Mouse (Mus musculus) forebrain, postnatal 0 days (tissue): Measurements from ENCODE around the gene Mapk12. TPM values are rescaled to one million over a fixed set of nuclear protein-coding genes. Genes with fewer than 3 reads are reported as not detected.
A peak's percentile ranks its signal among the peaks of the same experiment; 100 is the strongest.

Experiments used
- ATAC-seq: fragments of 200-750 bp; cut with Nextera tagmentation; 2 replicates; pipeline ENCODE4 v1.8.0; 2017; ENCODE audit warnings: mild to moderate bottlenecking, moderate library complexity
- DNase-seq: peaks from one replicate; pipeline ENCODE4 v3.0.0-alpha.2; 2015
- H3K27ac ChIP-seq: fragments of 300-500 bp; sonication (generic); 2 replicates; pipeline ENCODE4 v1.5.1; 2014; ENCODE audit warnings: low read depth, mild to moderate bottlenecking, antibody characterized with exemption, low read length, moderate library complexity, mixed read lengths
- H3K27me3 ChIP-seq: fragments of 300-500 bp; sonication (generic); 2 replicates; pipeline ENCODE4 v1.6.1; 2014; ENCODE audit warnings: mild to moderate bottlenecking, low read length, mixed read lengths; ENCODE audit not compliant: insufficient read depth
- H3K36me3 ChIP-seq: fragments of 300-500 bp; sonication (generic); 2 replicates; pipeline ENCODE4 v1.6.1; 2014; ENCODE audit warnings: mild to moderate bottlenecking, moderate library complexity; ENCODE audit not compliant: insufficient read depth
- H3K4me1 ChIP-seq: fragments of 300-500 bp; sonication (generic); 2 replicates; pipeline ENCODE4 v1.6.1; 2014; ENCODE audit warnings: antibody characterized with exemption; ENCODE audit not compliant: insufficient read depth
- H3K4me2 ChIP-seq: fragments of 300-500 bp; sonication (generic); 2 replicates; pipeline ENCODE4 v1.6.1; 2014; ENCODE audit warnings: low read depth, mild to moderate bottlenecking, moderate library complexity
- H3K4me3 ChIP-seq: fragments of 300-500 bp; sonication (generic); 2 replicates; pipeline ENCODE4 v1.5.1; 2014; ENCODE audit warnings: low read depth, low read length, mixed read lengths
- H3K9ac ChIP-seq: fragments of 300-500 bp; sonication (generic); 2 replicates; pipeline ENCODE4 v1.6.1; 2014; ENCODE audit warnings: mild to moderate bottlenecking
- H3K9me3 ChIP-seq: fragments of 300-500 bp; sonication (generic); 2 replicates; pipeline ENCODE4 v1.6.1; 2016; ENCODE audit warnings: low read length
- CTCF ChIP-seq: sonication (generic); IDR thresholded peaks from 2 replicates; pipeline ENCODE4 v1.5.1; 2016; ENCODE audit warnings: antibody characterized with exemption, control low read depth, low read depth
- WGBS: fragments of 180-500 bp; shearing (Covaris S2); extraction: QIAGEN DNeasy Blood & Tissue Kit; methylation state at CpG from one replicate; pipeline ENCODE4 v1.1.7; 2014; 5-methylcytosine and 5-hydroxymethylcytosine counted together
- polyA plus RNA-seq: library from polyadenylated mRNA; unstranded; fragments of >200 nt; fragmentation: Nextera tagmentation; extraction: Ambion mirVana; gene quantifications from 2 replicates; pipeline ENCODE4 v1.2.1, GENCODE M21; 2015
- total RNA-seq: library from RNA; depleted of rRNA; stranded (reverse); fragments of >200 nt; gene quantifications from 2 replicates; pipeline ENCODE4 v1.2.3, GENCODE M21; 2014

The Mapk12 gene
- total and polyA plus RNA-seq, 2 experiments from 2014 or later = 2.0 to 3.4 TPM

DNA sequence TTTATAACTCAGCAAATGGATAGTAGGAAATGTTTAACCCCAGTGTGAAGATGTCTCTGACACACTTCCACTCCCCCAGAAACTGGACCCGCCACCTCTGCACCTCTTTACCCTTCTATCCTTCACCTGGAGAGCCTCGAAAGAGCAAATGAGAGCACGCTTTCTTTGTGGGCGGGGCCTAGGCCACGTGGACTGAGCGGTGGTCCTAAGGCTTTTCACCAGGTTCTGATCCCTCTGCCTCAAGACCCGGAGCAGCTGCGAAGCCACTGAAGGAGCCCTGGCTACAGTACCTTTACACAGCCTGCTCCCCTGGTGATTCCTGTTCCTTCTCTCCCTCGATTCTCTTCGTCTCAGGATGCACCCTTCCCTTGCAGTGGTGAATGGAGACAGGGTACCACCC is 7.0 kb upstream of the Mapk12 start:
- Histone ChIP-seq H3K9me3 (no peaks in the 10 kb centered on the region), H3K36me3 (peaks cover 14% of the 10 kb centered on the region), H3K4me2 (peak overlapping the region; percentile 83), H3K27me3 (no peaks in the 10 kb centered on the region), H3K4me3 (peak overlapping the region; percentile 76), H3K9ac (peak overlapping the region; percentile 55; the same call in 1 of the 2 replicates), H3K27ac (no peak overlapping the region), H3K4me1 (peaks cover 15% of the 10 kb centered on the region; the same call in 1 of the 2 replicates)
- no peak for ATAC-seq
- no peak for TF ChIP-seq CTCF
- no peak for DNase-seq
- 18% methylated on average over 10 of the region's 10 CpGs for WGBS

- no peaks in the 10 kb centered on the region for H3K27me3 ChIP-seq
- DNase-seq (peak; percentile 49), ATAC-seq (peak; percentile 14; the same call in 1 of the 2 replicates)
- H3K9me3 ChIP-seq = no peaks in the 10 kb centered on the region
- H3K4me1 ChIP-seq = peaks cover 15% of the 10 kb centered on the region; the same call in 1 of the 2 replicates
- peak overlapping the region; percentile 55 for H3K9ac ChIP-seq
- TF ChIP-seq CTCF = no peak
- 8% methylated on average over 16 of the region's 16 CpGs for WGBS
- H3K4me3 ChIP-seq = peak overlapping the region; percentile 76
- peaks cover 14% of the 10 kb centered on the region for H3K36me3 ChIP-seq
- peak overlapping the region; percentile 59 for H3K27ac ChIP-seq
- peak overlapping the region; percentile 83 for H3K4me2 ChIP-seq
Measured at GRCm38 (mm10) chr15:89147024-89147423, 6.5 kb upstream of the Mapk12 start.

DNA sequence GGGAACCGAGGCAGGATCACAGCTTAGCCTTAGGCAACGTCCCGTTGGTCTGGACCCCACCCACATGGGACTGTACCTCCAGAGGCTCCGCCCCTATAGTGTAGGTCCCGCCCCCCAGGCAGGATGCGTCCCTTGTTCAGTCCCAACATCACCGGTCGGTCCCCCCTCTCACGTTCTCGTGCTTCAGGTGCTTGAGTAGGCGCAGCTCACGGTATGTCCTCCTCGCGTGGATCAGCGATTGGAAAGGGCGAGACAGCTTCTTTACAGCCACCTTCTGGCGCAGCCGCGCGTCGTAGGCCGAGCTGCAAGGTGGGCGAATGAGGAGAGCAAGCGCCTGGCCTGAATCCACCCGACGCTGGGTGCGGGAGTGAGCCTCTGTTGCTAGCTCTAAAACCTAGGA is 6.0 kb upstream of the Mapk12 start:
- H3K9me3 ChIP-seq = no peaks in the 10 kb centered on the region
- peaks cover 14% of the 10 kb centered on the region for H3K36me3 ChIP-seq
- ATAC-seq (peak; percentile 34; the same call in 1 of the 2 replicates), DNase-seq (peak; percentile 72)
- H3K9ac ChIP-seq = peak overlapping the region; percentile 55
- H3K4me3 ChIP-seq = peak overlapping the region; percentile 76
- peak overlapping the region; percentile 83 for H3K4me2 ChIP-seq
- peak overlapping the region; percentile 59 for H3K27ac ChIP-seq
- H3K27me3 ChIP-seq = no peaks in the 10 kb centered on the region
- WGBS = 4% methylated on average over 26 of the region's 27 CpGs
- peaks cover 15% of the 10 kb centered on the region; the same call in 1 of the 2 replicates for H3K4me1 ChIP-seq
- TF ChIP-seq CTCF = 0 out of 2 replicates have a peak, but pooled peaks have one; percentile 24

DNA sequence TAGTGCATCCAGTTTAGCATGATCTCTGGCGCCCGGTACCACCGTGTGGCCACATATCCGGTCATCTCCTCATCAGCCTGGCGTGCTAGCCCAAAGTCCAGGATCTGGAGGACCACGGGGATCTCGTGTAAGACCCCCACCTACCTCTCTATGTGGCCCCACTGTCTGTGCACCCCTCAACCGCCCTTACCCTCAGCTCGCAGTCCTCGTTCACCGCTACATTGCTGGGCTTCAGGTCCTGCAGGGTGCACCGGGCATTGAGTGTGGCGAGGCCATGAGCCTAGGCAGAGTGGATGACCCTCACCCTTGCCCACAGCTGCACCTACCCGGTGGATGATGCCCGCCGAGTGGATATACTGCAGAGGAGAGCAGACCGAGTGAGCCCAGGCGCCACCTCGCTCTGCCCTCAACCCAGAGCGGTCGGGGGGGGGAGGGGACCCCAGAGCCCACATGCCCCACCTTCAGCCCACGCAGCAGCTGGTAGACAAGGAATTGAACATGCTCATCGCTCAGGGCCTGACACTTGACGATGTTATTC is 5.4 kb upstream of the Mapk12 start:
- no peak for TF ChIP-seq CTCF
- Histone ChIP-seq H3K27me3 (no peaks in the 10 kb centered on the region; the same call in 1 of the 2 replicates), H3K4me3 (peak overlapping the region; percentile 76; the same call in 1 of the 2 replicates), H3K9me3 (no peaks in the 10 kb centered on the region), H3K9ac (peak overlapping the region; percentile 55), H3K4me2 (peak overlapping the region; percentile 83), H3K36me3 (peaks cover 14% of the 10 kb centered on the region), H3K27ac (no peak overlapping the region), H3K4me1 (peaks cover 15% of the 10 kb centered on the region; the same call in 1 of the 2 replicates)
- 84% methylated on average over 24 of the region's 24 CpGs for WGBS
- DNase-seq (no peak), ATAC-seq (no peak)

- Histone ChIP-seq H3K9ac (no peak overlapping the region), H3K4me3 (no peak overlapping the region), H3K27me3 (no peaks in the 10 kb centered on the region; the same call in 1 of the 2 replicates), H3K4me2 (no peak overlapping the region), H3K4me1 (peaks cover 17% of the 10 kb centered on the region; the same call in 1 of the 2 replicates), H3K9me3 (no peaks in the 10 kb centered on the region), H3K36me3 (peaks cover 14% of the 10 kb centered on the region), H3K27ac (no peak overlapping the region)
- DNase-seq = no peak
- ATAC-seq = no peak
- 91% methylated on average over 11 of the region's 11 CpGs for WGBS
- no peak for TF ChIP-seq CTCF
Measured at GRCm38 (mm10) chr15:89144965-89145364, 4.5 kb upstream of the Mapk12 start.

GRCm38 (mm10) chr15:89143134-89143533 is 2.6 kb upstream of the Mapk12 start:
- no peak for DNase-seq
- H3K4me2 ChIP-seq = no peak overlapping the region
- H3K4me1 ChIP-seq = peaks cover 13% of the 10 kb centered on the region; the same call in 1 of the 2 replicates
- H3K27ac ChIP-seq = no peak overlapping the region
- TF ChIP-seq CTCF = no peak
- 86% methylated on average over 2 of the region's 2 CpGs for WGBS
- no peak overlapping the region for H3K9ac ChIP-seq
- ATAC-seq = no peak
- H3K4me3 ChIP-seq = no peak overlapping the region
- no peaks in the 10 kb centered on the region for H3K9me3 ChIP-seq
- peaks cover 5% of the 10 kb centered on the region; the same call in 1 of the 2 replicates for H3K27me3 ChIP-seq
- H3K36me3 ChIP-seq = peaks cover 14% of the 10 kb centered on the region

DNA sequence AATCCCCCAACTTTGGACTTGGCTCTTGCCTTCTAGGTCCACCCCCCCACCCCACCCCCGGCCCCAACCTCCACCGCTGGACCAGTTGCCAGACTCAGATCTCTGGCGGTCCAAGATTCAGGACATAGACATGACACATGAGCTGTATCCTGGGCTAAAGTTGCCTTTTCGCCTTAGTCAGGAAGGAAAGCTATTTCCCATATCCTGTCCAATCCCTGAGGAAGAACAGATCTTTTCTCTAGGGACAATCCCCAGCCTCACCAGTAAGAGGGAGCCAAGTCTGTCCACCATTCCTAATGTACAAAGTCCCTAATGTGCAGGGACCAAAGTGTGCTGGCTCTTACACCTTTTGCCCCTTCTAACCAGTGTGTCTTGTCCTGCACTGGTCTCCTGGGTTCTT is 1.4 kb upstream of the Mapk12 start:
- Histone ChIP-seq H3K4me1 (peaks cover 10% of the 10 kb centered on the region; the same call in 1 of the 2 replicates), H3K9me3 (no peaks in the 10 kb centered on the region), H3K4me2 (no peak overlapping the region), H3K9ac (no peak overlapping the region), H3K4me3 (no peak overlapping the region), H3K36me3 (peaks cover 14% of the 10 kb centered on the region), H3K27ac (no peak overlapping the region), H3K27me3 (peaks cover 5% of the 10 kb centered on the region; the same call in 1 of the 2 replicates)
- 87% methylated on average over 4 of the region's 4 CpGs for WGBS
- no peak for TF ChIP-seq CTCF
- ATAC-seq (no peak), DNase-seq (no peak)
